Mouse (Mus musculus) cerebellum, postnatal 10 days (tissue): ENCODE measurements at regions not wholly inside any gene's neighbourhood (a gene's known extent, or its start where the extent isn't known, plus 50 kb on each side); places are given as distances from the start of the nearest gene placed in this dataset.

Experiments used
- DNase-seq, 2 experiments: peaks; one replicate each; pipeline ENCODE4 v3.0.0; 2021; ENCODE audit warnings: mixed read lengths in 2 of 2

GRCm38 (mm10) chr5:55504754-55505153 lies 1506.5 kb downstream of the Stim2 start:
- no peak for DNase-seq

- DNase-seq: peak; percentile 1 to 3
These were observed 1507.6 kb downstream of the Stim2 start for GRCm38 (mm10) chr5:55505871-55506270.

- DNase-seq: no peak
These were observed 1516.0 kb downstream of the Stim2 start for GRCm38 (mm10) chr5:55514269-55514668.

GRCm38 (mm10) chr5:55551154-55551553 lies 1552.9 kb downstream of the Stim2 start:
- no peak for DNase-seq
